Mouse (Mus musculus) C3H10T1/2 (cell line): ENCODE results near the gene Laptm4a. TPM values are rescaled to one million over a fixed set of nuclear protein-coding genes. Genes with fewer than 3 reads are reported as not detected.

Experiments
- polyA plus RNA-seq, 2 experiments: library from polyadenylated mRNA; unstranded; fragments of >200 nt; fragmentation: generic; extraction: Trizol; gene quantifications; one replicate each; pipeline ENCODE4 v1.2.1; 2012; ENCODE audit warnings: missing spikeins in 2 of 2

Laptm4a gene
- polyA plus RNA-seq, result 100 to 1,000 TPM in 1 of 2 experiments, 10 to 100 TPM in 1; 81.5 to 592 TPM

GRCm38 (mm10) chr12:8921394-8922368 lies at the start of gene Laptm4a:
Gene Laptm4a (plus strand): TSS chr12:8921664.

GRCm38 (mm10) chr12:8947714-8948464 lies 26.4 kb downstream of the Laptm4a start, which contains the start of gene Matn3:
Gene Matn3 (plus strand): TSS chr12:8947929.

GRCm38 (mm10) chr12:8973820-8974465 lies 52.5 kb downstream of the Laptm4a start, which contains the start of gene Wdr35:
Gene Wdr35 (plus strand): TSS chr12:8973892.

Other genes with a start within 250 kb of the Laptm4a start
- 1 to 10 TPM; 1.2 to 9.5 TPM for gene Pum2, start 247.5 kb upstream of the Laptm4a start, polyA plus RNA-seq
- gene Sdc1, start 150.3 kb upstream of the Laptm4a start, polyA plus RNA-seq, result 10 to 100 TPM; 35.3 to 95.5 TPM
- gene Matn3, start 26.3 kb downstream of the Laptm4a start, polyA plus RNA-seq, result under 1 TPM; 0.01 to 0.09 TPM
- gene Wdr35, start 52.2 kb downstream of the Laptm4a start, polyA plus RNA-seq, result 10 to 100 TPM in 1 of 2 experiments, under 1 TPM in 1; 0.66 to 11.5 TPM
- gene Ttc32, start 108.3 kb downstream of the Laptm4a start, polyA plus RNA-seq, result 1 to 10 TPM; 2.7 to 5.8 TPM